Mouse (Mus musculus) urinary bladder, postnatal 4 days (tissue): ENCODE results near the gene Defa25.
"Not testable (repeated sequence)": the region's sequence is repeated elsewhere in the genome, so short reads cannot be mapped to it uniquely, and the experiment has no call there.

Experiments
- DNase-seq, 2 experiments: peaks; one replicate each; pipeline ENCODE4 v3.0.0; 2021 to 2022; ENCODE audit warnings: low spot score in 2 of 2

Gene Defa25

GRCm38 (mm10) chr8:21084142-21084541 lies at the start of gene Defa25:
Gene Defa25, plus strand, starts transcription at chr8:21084442.
- not testable (repeated sequence) for DNase-seq

- not testable (repeated sequence) for DNase-seq
These were observed 29.5 kb upstream of the Defa25 start, which contains the start of gene Defa23 for GRCm38 (mm10) chr8:21054747-21055146. Gene Defa23, plus strand, starts transcription at chr8:21055047.

DNA sequence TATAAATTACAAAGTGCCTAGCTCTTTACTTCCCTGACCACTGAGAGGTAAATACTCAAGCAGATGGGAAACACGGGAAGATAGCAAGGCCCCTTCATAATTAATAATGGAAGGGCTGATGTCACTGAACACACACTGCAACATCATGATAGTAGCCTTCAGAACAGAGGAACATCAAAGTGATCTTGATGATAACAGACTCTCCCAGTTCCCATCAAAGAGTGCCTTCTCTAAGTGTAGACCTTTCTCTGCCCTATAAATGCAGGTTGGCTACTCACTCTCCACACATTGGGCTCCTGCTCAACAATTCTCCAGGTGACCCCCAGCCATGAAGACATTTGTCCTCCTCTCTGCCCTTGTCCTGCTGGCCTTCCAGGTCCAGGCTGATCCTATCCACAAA lies 19.5 kb upstream of the Defa25 start, which contains the start of gene Defa35:
Gene Defa35, plus strand, starts transcription at position 301 of the 400 bp plus-strand sequence.
- DNase-seq, result not testable (repeated sequence)

DNA sequence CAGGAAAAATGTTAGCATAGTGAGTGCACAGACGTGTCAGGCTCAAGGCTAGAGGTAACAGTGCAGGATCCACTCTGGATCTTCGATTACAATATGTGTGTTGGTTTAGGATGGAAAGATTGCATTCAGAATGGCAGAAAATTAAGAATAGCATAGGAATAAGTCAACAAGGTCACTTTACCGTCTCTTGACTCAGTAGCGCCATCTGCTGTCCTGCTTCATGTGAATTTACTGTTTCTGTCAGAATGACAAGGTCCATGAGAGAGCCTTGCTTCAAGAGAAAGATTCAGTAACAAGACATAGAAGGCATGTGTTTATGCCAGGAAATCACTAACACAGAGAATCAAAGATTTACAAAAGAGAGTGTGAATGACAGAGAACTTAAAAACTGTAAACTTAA lies 8.9 kb downstream of the Defa25 start:
- no peak for DNase-seq

GRCm38 (mm10) chr8:21095950-21096349 lies 11.7 kb downstream of the Defa25 start, which contains the start of gene Gm14851:
Gene Gm14851, minus strand, starts transcription at chr8:21096050.
- not testable (repeated sequence) for DNase-seq

- DNase-seq, result not testable (repeated sequence)
These were observed 50.1 kb downstream of the Defa25 start, which contains the start of gene Defa30 for GRCm38 (mm10) chr8:21134342-21134741. Gene Defa30, plus strand, starts transcription at chr8:21134642.
